Mouse (Mus musculus): ENCODE measurements around the gene Myo1e. TPM values are rescaled to one million over a fixed set of nuclear protein-coding genes. Genes with fewer than 3 reads are reported as not detected.
A peak's percentile ranks its signal among the peaks of the same experiment; 100 is the strongest.

Myo1e gene
- total RNA-seq, 4 experiments from 2014 or later: 23.3 to 30.4 (median 30.2) TPM

- DNase-seq: no peak
Measured at GRCm38 (mm10) chr9:70223142-70223541, 16.0 kb downstream of the Myo1e start.

- no peak for DNase-seq
Measured at GRCm38 (mm10) chr9:70224046-70224445, 16.9 kb downstream of the Myo1e start.

- DNase-seq: no peak
Measured at GRCm38 (mm10) chr9:70226359-70226758, 19.2 kb downstream of the Myo1e start.

- DNase-seq: no peak
Measured at GRCm38 (mm10) chr9:70229823-70230222, 22.7 kb downstream of the Myo1e start.

GRCm38 (mm10) chr9:70232044-70233010, 25.2 kb downstream of the Myo1e start:
- DNase-seq: no peak

- DNase-seq: no peak
Measured at GRCm38 (mm10) chr9:70237136-70237535, 30.0 kb downstream of the Myo1e start.

DNA sequence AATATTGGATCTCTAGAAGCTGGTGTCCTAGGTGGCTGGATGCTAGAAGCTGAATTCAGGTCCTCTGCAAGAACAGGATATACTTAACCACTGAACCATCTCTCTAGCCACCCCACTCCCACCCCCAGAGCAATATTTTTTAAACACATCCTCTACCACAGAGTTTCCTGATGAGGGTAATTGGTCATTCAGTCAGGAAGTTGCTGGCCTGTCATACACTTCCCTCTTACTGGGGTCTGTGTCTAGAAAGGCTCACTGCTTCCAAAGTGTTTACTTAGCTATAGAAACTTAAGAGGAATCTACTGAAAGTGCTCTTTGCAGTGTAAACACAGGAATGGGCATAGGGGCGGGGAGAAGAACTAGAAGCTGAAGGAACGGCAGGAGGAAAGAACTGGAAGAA, 30.4 kb downstream of the Myo1e start:
- DNase-seq: no peak

- no peak for DNase-seq
Measured at GRCm38 (mm10) chr9:70238391-70238790, 31.2 kb downstream of the Myo1e start.

GRCm38 (mm10) chr9:70239229-70239628, 32.1 kb downstream of the Myo1e start:
- no peak for DNase-seq

- DNase-seq: no peak
Measured at GRCm38 (mm10) chr9:70240703-70241410, 33.7 kb downstream of the Myo1e start.

DNA sequence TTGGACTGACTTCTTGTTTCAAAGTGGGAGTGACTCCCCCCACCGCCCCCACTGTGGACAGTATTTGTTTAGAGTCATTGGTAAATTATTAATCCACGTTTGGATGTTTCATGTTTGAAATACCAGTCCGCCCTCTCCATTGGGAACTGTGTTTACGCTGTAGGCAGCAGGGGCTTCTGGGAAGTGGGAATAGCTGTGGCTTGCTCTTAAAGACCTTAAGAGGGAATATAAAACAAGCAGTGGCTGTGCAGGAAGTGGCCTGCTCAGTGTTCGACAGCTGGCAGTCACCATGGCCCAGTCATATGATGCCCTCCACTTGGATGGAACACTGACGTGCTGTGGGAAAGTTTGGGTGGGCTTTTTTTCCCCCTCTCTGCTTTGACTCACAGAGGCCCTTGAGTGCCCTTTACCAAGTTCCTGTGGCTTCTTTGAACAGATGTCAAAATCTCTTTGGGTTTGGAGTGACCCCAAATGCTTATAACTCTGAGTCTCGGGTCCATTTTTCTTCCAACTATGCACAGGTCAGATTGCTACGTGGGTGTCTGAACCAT, 34.3 kb downstream of the Myo1e start:
- no peak for DNase-seq

DNA sequence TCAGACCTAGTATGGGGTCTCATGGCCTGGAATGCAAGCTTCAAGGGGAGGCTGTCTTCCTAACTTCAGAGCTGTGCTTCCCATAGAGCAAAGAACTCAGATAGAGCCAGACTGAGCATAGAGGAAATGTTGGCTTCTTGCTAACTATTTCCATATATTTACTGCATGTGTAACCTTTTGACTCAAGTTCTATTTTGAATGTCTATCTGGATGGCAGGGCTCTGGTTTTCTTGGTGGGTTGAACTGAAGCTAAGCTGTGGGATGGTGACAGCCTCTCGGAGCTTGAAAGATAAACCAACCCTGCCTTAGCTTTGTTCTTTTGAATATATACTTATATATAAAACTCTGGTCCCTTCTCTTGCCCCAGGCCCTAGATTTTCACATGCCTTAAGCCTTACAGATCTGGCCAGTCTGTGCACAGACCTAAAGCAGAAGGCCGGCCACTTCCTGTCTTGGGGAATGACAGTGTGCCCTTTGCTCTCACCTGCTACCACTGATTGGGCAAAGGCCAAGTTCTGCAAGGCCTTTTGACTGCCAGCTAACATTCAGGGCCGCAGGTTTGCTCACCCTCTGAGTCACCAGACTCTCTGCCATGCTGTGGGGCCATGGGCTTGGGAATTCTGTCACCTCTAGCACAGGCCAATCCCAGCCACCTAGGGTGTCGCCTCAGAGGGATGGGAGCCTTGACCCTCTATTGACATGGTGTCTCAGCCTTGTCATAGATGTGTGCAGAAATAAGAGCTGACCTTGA, 35.1 kb downstream of the Myo1e start:
- DNase-seq: peak; percentile 83

DNA sequence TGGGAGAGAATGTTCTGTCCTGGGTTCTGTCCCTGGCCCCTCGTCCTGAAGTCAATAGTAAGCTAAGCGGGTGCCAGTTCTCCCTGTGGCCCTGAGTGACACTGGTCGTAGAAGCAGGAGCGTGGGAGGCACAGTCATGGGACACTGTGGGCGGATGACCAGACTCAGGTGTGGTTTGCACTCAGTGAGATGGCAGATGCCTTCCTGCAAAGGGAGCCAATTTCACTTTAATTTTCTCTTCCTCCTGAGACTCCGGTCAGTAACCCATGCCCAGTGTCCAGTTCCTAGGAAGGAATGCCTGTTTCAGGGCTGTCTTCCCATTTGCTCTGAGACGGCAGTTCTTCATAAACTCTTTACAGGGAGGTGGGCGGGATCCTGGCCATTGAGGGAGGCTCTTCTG, 36.1 kb downstream of the Myo1e start:
- DNase-seq: no peak

GRCm38 (mm10) chr9:70243708-70244107, 36.6 kb downstream of the Myo1e start:
- DNase-seq: no peak

GRCm38 (mm10) chr9:70244115-70244514, 37.0 kb downstream of the Myo1e start:
- no peak for DNase-seq

DNA sequence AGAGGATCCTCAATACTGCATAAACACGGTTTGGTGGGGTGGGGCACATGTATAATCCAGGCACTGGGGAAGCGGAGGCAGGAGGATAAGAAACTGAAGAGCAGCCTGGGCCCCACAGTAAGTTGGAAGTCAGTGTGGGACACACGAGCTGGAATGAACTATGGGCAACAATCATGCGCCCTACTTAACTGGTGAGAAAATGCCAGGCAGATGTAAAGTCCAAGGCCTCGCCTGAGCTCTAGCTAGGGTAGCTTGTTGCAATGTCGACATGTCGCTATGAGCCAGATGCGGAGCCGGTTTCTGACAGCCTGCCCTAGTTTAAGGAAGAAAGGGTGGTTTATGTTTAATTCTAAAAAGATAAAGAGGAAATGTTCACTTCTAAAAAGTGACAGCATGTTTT, 37.9 kb downstream of the Myo1e start:
- no peak for DNase-seq

- DNase-seq: no peak
Measured at GRCm38 (mm10) chr9:70246427-70246826, 39.3 kb downstream of the Myo1e start.

DNA sequence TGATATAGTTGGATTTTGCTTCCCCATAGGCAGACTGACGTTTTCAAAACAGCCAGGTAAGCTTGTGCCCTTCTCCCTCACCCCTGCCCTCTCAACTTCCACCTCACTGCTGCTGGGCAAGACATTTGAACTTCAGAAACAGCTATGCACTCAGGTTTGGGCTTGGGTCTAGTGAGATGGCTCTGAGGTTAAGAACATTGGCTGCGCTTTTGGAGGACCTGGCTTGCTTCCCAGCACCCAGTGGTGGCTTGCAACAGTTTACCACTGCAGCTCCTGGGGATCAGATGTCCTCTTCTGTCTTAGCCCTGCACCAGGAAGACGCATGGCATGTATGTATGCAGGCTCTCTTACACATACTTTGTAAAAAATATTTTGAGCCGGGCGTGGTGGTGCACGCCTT, 40.9 kb downstream of the Myo1e start:
- no peak for DNase-seq

GRCm38 (mm10) chr9:70248826-70249225, 41.7 kb downstream of the Myo1e start:
- peak; percentile 53 for DNase-seq

DNA sequence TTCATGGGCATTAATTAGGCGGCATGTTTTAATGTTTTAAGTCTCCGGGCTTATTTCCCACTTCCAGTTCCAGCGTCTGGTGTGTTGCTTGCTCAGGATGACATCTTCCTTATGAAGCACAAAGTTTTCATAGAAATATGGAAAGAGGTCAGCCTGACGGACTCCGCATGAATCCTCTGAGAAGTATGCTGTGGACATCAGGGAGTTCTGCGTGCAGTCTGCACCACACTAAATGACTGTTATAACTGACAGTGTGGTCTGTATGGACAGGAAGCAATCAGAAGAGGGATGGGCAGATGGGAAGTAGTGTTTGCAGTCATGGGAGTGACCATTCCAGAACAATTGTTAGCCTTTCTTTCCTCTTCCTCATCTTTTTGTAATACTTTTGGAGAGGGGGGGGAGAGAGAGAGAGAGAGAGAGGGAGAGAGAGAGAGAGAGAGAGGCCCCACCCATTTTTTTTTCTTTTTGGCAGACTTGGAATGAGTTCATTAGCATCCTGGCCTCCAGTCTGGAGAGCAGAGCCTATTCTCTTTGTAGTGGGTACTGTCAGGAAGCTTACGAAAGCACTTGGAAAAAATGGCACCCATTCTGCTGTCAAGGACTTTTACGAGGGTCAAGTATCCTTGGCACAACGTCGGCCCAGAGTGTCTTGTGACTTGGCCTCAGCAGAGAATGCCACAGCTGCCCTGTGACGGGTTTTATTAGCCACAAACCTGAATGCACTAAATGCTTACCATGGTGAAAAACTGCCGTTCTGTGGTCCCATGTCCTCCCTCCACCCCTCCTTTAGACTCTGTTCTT, 42.9 kb downstream of the Myo1e start:
- peak; percentile 67 for DNase-seq

- DNase-seq: no peak
Measured at GRCm38 (mm10) chr9:70251441-70251985, 44.4 kb downstream of the Myo1e start.

Measured in adrenal gland, adult 8-10 months (tissue).